Mouse (Mus musculus) limb, embryonic 11.5 days (tissue): ENCODE data around the gene Lap3. TPM values are rescaled to one million over a fixed set of nuclear protein-coding genes. Genes with fewer than 3 reads are reported as not detected.

ENCODE experiments used
- polyA plus RNA-seq: library from polyadenylated mRNA; unstranded; fragments of >200 nt; fragmentation: Nextera tagmentation; extraction: Ambion mirVana; gene quantifications from 2 replicates; pipeline ENCODE4 v1.2.1, GENCODE M21; 2014

Gene Lap3
- polyA plus RNA-seq, 1 experiment from 2014 or later: 98.3 TPM

Other genes with a start within 250 kb of the Lap3 start
- 110 and 118 TPM in 2 replicates for gene Qdpr, start 43.1 kb upstream of the Lap3 start, polyA plus RNA-seq
- gene Clrn2, start 39.6 kb upstream of the Lap3 start, polyA plus RNA-seq: not detected in 2 replicates
- gene Med28, start 26.9 kb downstream of the Lap3 start, polyA plus RNA-seq: 299 and 312 TPM in 2 replicates
- 0.85 and 0.87 TPM in 2 replicates for gene Fam184b, start 146.2 kb downstream of the Lap3 start, polyA plus RNA-seq
- 83.7 and 84.7 TPM in 2 replicates for gene Ncapg, start 176.5 kb downstream of the Lap3 start, polyA plus RNA-seq